Mouse (Mus musculus): ENCODE measurements around the gene Bahcc1.

- no peak for TF ChIP-seq CTCF (IDR thresholded peaks at IDR 0.05; ENCODE audit: low read depth)
- TF ChIP-seq EP300 (IDR thresholded peaks at IDR 0.05; ENCODE audit: low read depth), result no peak
These were observed 17.0 kb upstream of the Bahcc1 start for GRCm38 (mm10) chr11:120215726-120216241.
